Mouse (Mus musculus) embryonic facial prominence, embryonic 14.5 days (tissue): ENCODE data around the gene Coro1a. TPM values are rescaled to one million over a fixed set of nuclear protein-coding genes. Genes with fewer than 3 reads are reported as not detected.

Experiments
- ATAC-seq: fragments of 200-750 bp; cut with Nextera tagmentation; 2 replicates; pipeline ENCODE4 v1.8.0; 2017; ENCODE audit warnings: low read depth, moderate number of reproducible peaks, moderate TSS enrichment
- DNase-seq: peaks from one replicate; pipeline ENCODE4 v3.0.0-alpha.2; 2015; ENCODE audit warnings: low spot score
- H3K27ac ChIP-seq: fragments of 300-500 bp; sonication (generic); replicated peaks from 2 replicates; pipeline ENCODE4 v1.5.1; 2014; ENCODE audit warnings: low read depth, mild to moderate bottlenecking, low read length, moderate library complexity
- H3K27me3 ChIP-seq: fragments of 300-500 bp; sonication (generic); replicated peaks from 2 replicates; pipeline ENCODE4 v1.6.1; 2014; ENCODE audit warnings: low read length; ENCODE audit not compliant: control insufficient read depth, insufficient read depth
- H3K36me3 ChIP-seq: fragments of 300-500 bp; sonication (generic); 2 replicates; pipeline ENCODE4 v1.6.1; 2014; ENCODE audit warnings: low read length, mixed read lengths; ENCODE audit not compliant: control insufficient read depth, insufficient read depth
- H3K4me1 ChIP-seq: fragments of 300-500 bp; sonication (generic); 2 replicates; pipeline ENCODE4 v1.6.1; 2014; ENCODE audit warnings: antibody characterized with exemption, low read length; ENCODE audit not compliant: control insufficient read depth, insufficient read depth
- H3K4me2 ChIP-seq: fragments of 300-500 bp; sonication (generic); 2 replicates; pipeline ENCODE4 v1.6.1; 2014; ENCODE audit warnings: low read depth, mild to moderate bottlenecking, low read length, moderate library complexity, mixed read lengths
- H3K4me3 ChIP-seq: fragments of 300-500 bp; sonication (generic); 2 replicates; pipeline ENCODE4 v1.5.1; 2014; ENCODE audit warnings: low read depth, mild to moderate bottlenecking, low read length
- H3K9ac ChIP-seq: fragments of 300-500 bp; sonication (generic); 2 replicates; pipeline ENCODE4 v1.6.1; 2014; ENCODE audit warnings: low read depth, mild to moderate bottlenecking, low read length, moderate library complexity, mixed read lengths
- H3K9me3 ChIP-seq: fragments of 300-500 bp; sonication (generic); 2 replicates; pipeline ENCODE4 v1.6.1; 2016; ENCODE audit warnings: low read length; ENCODE audit not compliant: control insufficient read depth
- WGBS: fragments of 180-500 bp; shearing (Covaris S2); extraction: QIAGEN DNeasy Blood & Tissue Kit; methylation state at CpG from one replicate; pipeline ENCODE4 v1.1.7; 2014; 5-methylcytosine and 5-hydroxymethylcytosine counted together
- polyA plus RNA-seq: library from polyadenylated mRNA; unstranded; fragments of >200 nt; fragmentation: Nextera tagmentation; extraction: Ambion mirVana; gene quantifications from 2 replicates; pipeline ENCODE4 v1.2.1, GENCODE M21; 2014

The Coro1a gene
- polyA plus RNA-seq, 1 experiment from 2014 or later, result 45.2 TPM

DNA sequence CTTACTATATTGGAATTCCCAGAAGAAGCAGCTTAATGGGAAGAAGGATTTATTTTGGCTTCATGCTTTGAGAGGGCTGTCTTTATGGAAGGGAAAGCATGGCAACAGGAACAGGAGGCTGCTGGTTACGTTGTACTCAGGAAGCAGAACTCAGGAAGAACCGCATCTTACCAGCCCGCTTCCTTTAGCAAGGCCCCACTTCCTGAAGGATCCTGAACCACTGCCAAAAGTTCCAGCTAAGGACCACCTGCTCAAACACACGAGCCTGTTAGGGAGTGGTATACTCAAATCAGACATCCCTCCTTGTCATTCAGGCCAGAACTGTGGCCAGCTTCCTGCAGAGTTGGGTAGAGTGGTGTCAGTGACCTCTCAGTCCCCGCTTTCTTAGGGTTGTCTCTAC is 39.1 kb downstream of the Coro1a start:
- Histone ChIP-seq H3K27me3 (no peaks in the 10 kb centered on the region), H3K27ac (0 out of 2 replicates have a peak overlapping the region, but pooled peaks have one; percentile 44), H3K4me1 (no peaks in the 10 kb centered on the region), H3K9me3 (no peaks in the 10 kb centered on the region), H3K9ac (no peak overlapping the region), H3K4me2 (no peak overlapping the region), H3K36me3 (peaks cover 40% of the 10 kb centered on the region; the same call in 1 of the 2 replicates), H3K4me3 (no peak overlapping the region)
- 82% methylated on average over 5 of the region's 5 CpGs for WGBS
- DNase-seq (peak; percentile 32), ATAC-seq (no peak)

DNA sequence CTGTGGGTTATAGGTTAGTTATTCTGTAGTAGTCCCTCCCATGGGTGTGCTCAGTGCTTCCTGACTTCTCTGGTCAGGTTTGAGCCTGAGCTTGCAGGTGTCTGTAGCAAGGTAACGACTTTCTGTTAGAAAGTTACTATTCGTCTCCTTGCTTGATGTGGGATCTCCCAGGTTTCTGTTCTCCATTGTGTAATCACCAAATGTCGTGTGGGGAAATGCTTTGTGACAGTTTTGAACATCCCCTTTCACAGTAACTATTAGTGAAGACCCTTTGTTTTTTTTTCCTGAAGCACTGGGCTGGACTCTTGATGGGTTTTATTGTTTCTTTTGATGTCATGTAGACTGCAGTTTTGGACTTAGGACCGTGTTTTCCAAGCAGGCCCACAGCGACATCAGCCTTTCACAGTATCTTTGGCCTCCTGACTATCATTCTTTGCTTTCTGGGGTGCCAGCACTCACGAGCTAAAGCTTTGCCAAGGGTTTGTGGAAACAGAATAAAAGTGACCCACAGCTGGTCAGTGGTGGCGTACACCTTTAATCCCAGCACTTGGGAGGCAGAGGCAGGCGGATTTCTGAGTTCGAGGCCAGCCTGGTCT is 40.0 kb downstream of the Coro1a start:
- Histone ChIP-seq H3K27ac (peak overlapping the region; percentile 44; the same call in 1 of the 2 replicates), H3K27me3 (no peaks in the 10 kb centered on the region), H3K9me3 (no peaks in the 10 kb centered on the region), H3K36me3 (peaks cover 39% of the 10 kb centered on the region), H3K4me3 (no peak overlapping the region), H3K4me2 (no peak overlapping the region), H3K9ac (no peak overlapping the region), H3K4me1 (no peaks in the 10 kb centered on the region)
- 85% methylated on average over 9 of the region's 9 CpGs for WGBS
- DNase-seq, result no peak
- no peak for ATAC-seq

- ATAC-seq (no peak), DNase-seq (no peak)
- Histone ChIP-seq H3K4me2 (no peak overlapping the region), H3K27me3 (no peaks in the 10 kb centered on the region), H3K4me1 (no peaks in the 10 kb centered on the region), H3K4me3 (no peak overlapping the region), H3K9ac (no peak overlapping the region), H3K27ac (no peak overlapping the region), H3K9me3 (no peaks in the 10 kb centered on the region), H3K36me3 (peaks cover 40% of the 10 kb centered on the region)
- WGBS, result 98% methylated on average over 3 of the region's 3 CpGs
These were observed 42.3 kb downstream of the Coro1a start for GRCm38 (mm10) chr7:126665269-126665668.

- Histone ChIP-seq H3K9ac (no peak overlapping the region), H3K36me3 (peaks cover 36% of the 10 kb centered on the region), H3K4me2 (no peak overlapping the region), H3K4me1 (no peaks in the 10 kb centered on the region), H3K27ac (0 out of 2 replicates have a peak overlapping the region, but pooled peaks have one; percentile 52), H3K9me3 (no peaks in the 10 kb centered on the region), H3K4me3 (no peak overlapping the region), H3K27me3 (no peaks in the 10 kb centered on the region)
- ATAC-seq (0 out of 2 replicates have a peak, but pooled peaks have one; percentile 37), DNase-seq (peak; percentile 19)
- 62% methylated on average over 8 of the region's 8 CpGs for WGBS
These were observed 43.9 kb downstream of the Coro1a start for GRCm38 (mm10) chr7:126663646-126664045.

GRCm38 (mm10) chr7:126659771-126660170 is 47.8 kb downstream of the Coro1a start:
- no peaks in the 10 kb centered on the region for H3K27me3 ChIP-seq
- WGBS, result 86% methylated on average over 3 of the region's 3 CpGs
- ATAC-seq, result no peak
- H3K4me1 ChIP-seq, result no peaks in the 10 kb centered on the region
- no peak overlapping the region for H3K4me2 ChIP-seq
- DNase-seq, result no peak
- H3K4me3 ChIP-seq, result no peak overlapping the region
- no peak overlapping the region for H3K27ac ChIP-seq
- no peaks in the 10 kb centered on the region for H3K9me3 ChIP-seq
- no peak overlapping the region for H3K9ac ChIP-seq
- peaks cover 21% of the 10 kb centered on the region for H3K36me3 ChIP-seq

- Histone ChIP-seq H3K4me1 (no peaks in the 10 kb centered on the region), H3K9me3 (no peaks in the 10 kb centered on the region), H3K27ac (no peak overlapping the region), H3K4me2 (no peak overlapping the region), H3K27me3 (no peaks in the 10 kb centered on the region), H3K36me3 (0 out of 2 replicates have a peak, but pooled peaks cover 10% of the 10 kb centered on the region), H3K4me3 (no peak overlapping the region), H3K9ac (no peak overlapping the region)
- 83% methylated on average over 1 of the region's 1 CpGs for WGBS
- no peak for ATAC-seq
- no peak for DNase-seq
These were observed 50.1 kb downstream of the Coro1a start for GRCm38 (mm10) chr7:126657522-126657921.

DNA sequence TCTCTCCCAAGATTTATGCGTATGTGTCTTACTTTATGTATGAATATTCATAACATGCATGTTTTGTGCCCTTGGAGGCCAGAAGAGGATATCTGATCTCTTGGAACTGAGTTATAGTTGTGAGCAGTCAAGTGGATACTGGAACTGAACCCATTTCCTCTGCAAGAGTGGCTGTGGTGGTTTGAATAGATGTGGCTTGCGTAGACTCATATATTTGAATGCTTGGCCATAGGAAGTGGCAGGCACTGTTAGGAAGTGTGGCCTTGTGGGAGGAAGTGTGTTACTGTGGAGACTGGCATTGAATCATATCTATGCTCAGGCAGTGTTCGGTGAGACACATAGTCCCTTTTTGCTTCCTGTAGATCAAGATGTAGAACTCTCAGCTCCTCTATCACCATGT is 51.9 kb downstream of the Coro1a start:
- Histone ChIP-seq H3K27me3 (no peaks in the 10 kb centered on the region), H3K36me3 (no peaks in the 10 kb centered on the region), H3K4me2 (no peak overlapping the region), H3K27ac (no peak overlapping the region), H3K4me3 (no peak overlapping the region), H3K4me1 (no peaks in the 10 kb centered on the region), H3K9ac (no peak overlapping the region), H3K9me3 (no peaks in the 10 kb centered on the region)
- no peak for ATAC-seq
- DNase-seq, result no peak
- 89% methylated on average over 3 of the region's 3 CpGs for whole genome bisulfite sequencing

DNA sequence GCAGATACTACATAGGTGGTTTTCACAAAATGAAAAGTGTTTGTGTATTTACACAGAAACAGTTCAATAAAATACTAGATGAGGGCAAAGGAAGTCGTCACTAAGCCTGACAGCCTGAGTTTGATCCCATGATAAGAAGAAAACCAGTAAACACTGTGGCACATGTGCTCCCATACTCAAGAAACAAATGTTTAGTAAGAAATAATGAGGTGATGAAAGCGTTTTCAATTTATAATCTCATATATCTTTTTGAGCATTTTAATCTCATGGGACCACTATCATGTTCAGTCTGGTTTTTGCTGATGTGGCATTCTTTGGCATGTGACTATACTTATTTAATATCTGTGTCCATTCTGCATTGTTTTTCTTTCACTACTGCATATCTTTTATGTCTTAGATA is 53.6 kb downstream of the Coro1a start:
- 84% methylated on average over 2 of the region's 2 CpGs for WGBS
- no peak for DNase-seq
- H3K9me3 ChIP-seq, result no peaks in the 10 kb centered on the region
- no peaks in the 10 kb centered on the region for H3K27me3 ChIP-seq
- H3K27ac ChIP-seq, result no peak overlapping the region
- no peak overlapping the region for H3K4me2 ChIP-seq
- H3K36me3 ChIP-seq, result no peaks in the 10 kb centered on the region
- H3K9ac ChIP-seq, result no peak overlapping the region
- H3K4me3 ChIP-seq, result no peak overlapping the region
- peaks cover 6% of the 10 kb centered on the region; the same call in 1 of the 2 replicates for H3K4me1 ChIP-seq
- no peak for ATAC-seq

- DNase-seq (no peak), ATAC-seq (no peak)
- H3K4me3 ChIP-seq, result no peak overlapping the region
- H3K9me3 ChIP-seq, result no peaks in the 10 kb centered on the region
- H3K36me3 ChIP-seq, result no peaks in the 10 kb centered on the region
- H3K27ac ChIP-seq, result no peak overlapping the region
- H3K4me2 ChIP-seq, result no peak overlapping the region
- H3K27me3 ChIP-seq, result no peaks in the 10 kb centered on the region
- H3K4me1 ChIP-seq, result peaks cover 6% of the 10 kb centered on the region; the same call in 1 of the 2 replicates
- WGBS, result 91% methylated on average over 2 of the region's 2 CpGs
- H3K9ac ChIP-seq, result no peak overlapping the region
These were observed 56.7 kb downstream of the Coro1a start for GRCm38 (mm10) chr7:126650852-126651251.
